Mouse (Mus musculus) right cerebral cortex, adult 18-20 months (tissue): ENCODE measurements around the gene Eif4e.

Source experiments
- DNase-seq: peaks from one replicate; pipeline ENCODE4 v3.0.0; 2022; ENCODE audit warnings: mixed read lengths

The Eif4e gene

DNA sequence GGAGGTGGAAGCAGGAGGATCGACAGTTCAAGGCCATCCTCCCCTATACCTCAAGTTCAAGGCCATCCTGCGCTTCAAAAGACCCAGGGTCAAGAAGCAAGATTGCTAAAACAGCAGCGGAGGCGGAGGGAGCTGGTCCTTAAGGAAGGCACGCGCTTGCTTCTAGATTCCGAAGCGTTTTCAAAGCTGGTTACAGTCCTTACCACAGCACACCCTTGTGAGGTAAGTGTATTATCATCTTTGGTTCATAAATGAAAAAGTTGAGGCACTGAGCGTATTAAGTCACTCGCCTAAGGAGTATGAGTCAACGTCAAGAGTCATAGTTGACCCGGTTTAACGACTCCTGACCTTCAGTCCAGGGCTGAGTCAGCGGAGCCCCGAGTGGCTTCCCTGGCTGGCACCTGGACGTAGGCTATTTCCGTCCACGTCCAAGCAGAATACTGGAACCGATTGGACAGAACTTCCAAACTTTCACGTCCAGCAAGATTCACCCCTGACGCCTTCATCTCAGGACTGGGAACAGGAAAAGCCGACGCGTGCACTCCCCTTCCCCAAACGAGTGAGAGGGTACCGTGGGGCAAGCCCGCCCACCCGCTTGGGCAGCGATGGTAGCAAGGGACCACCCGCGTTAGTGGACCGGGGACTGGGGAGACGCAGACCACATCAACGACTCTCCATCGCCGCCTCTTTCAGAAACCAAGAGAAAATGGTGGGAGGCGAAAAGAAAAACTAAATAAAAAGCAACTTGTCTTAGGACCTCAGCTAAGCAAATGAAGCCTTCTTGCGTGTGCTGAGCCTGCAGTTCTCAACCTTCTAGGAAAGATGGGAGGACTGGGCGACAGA, at the start of gene Eif4e:
Gene Eif4e, plus strand, starts transcription at position 107 of the 843 bp plus-strand sequence.
- DNase-seq: peak; percentile 8

DNA sequence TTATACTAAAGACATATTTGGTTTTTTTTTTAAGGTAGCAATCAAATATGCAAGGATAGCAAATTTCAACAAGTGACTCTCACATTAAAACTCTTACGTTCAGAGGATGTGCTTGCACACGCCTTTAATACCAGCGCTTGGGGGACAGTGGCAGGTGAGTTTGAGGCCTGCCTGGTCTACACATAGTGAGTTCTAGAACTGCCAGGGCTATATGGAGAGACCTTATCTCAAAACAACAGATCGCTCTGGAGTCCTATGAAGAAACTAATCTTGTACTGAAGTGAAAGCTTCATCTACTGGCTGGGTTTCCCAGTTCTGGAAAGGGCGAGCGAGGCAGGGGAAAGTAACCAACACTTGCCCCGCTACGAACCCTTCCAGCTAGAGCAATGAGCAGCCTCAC, 46.5 kb upstream of the Eif4e start:
- DNase-seq: no peak

DNA sequence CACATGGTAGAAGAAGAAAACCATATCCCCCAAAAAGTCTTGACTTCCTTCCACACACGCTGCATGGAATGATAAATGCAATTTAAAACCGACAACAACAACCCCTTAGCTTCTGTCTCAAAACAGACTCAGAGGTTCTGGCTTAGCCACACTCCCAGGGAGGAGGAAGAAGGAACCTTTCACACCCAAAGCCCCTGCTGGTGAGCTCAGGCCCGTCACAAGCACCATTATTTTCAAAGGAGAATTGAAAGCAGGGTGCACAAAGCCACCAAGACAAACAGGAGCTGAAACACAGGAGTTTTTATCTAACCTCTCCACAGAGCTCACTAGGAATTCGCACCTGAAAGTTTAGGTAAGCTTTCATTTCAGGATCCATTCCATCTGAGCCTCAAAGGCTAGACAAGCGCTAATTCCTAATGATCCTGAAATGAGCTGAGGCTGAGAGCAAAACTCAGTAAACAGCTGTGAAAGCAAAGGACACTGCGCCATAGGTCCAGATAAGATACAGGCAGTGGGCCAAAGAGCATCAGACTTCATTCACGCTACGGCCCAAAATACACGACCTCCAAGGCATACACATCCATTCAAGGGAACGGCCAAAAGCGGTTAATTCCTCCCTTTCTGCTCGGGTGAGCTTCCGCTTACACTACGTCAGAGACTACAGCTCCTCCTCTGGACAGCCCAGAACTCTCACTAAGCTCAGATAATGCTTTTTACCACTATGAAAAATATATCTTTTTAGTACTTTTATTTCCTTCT, 44.3 kb upstream of the Eif4e start:
- DNase-seq: no peak

DNA sequence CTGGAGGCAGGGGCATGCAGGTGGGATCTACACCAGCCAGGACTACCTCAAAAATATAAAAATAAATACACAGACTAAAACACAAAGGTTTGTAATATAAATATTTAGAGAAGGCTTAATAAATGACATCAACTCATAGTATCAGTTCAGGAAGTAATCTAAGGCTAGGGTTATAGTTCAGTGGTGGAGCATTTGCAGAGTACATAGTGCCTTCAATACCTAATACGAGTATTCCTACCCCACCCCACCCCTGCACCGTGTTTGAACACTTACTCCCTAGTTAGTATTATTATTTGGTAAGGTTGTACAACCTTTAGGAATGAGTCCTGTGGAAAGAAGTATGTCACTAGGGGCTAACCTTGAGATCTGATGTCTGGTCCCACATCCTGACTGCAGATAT, 42.7 kb upstream of the Eif4e start:
- DNase-seq: no peak

DNA sequence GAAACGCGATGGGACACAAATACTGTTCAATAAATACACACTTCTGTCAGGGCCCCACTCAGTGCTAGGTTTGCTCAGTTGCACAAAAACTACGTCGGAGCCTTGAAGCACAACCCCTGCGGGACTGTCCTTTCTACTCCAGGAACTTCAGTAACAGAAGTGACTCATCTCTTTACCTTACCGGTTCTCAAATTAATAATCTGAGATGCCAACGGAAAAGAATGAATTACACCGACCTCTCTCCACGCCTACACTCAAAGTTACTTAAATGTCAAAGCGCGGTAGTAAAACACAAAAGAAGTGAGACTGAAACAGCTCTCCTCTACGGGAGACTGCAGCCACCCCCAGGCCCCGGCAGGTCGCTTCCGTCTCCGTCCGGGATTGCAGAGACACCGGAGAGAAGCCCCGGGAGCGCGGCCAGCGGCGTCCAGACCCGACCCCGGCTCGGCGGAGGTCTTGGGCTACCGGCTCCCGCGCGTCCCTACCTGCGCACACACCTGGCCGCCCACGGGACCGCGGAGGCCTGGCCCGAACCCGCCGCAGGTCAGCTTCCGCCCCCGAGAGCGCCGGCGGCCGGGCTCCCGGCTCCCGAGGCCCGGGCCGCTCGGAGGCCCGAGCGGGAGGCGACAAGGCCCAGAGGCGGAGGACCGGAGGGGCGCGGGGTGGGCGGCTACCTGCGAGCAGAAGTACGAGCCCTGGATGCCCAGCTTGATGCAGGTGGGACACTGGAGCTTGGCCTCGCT, 37.2 kb upstream of the Eif4e start:
- no peak for DNase-seq

DNA sequence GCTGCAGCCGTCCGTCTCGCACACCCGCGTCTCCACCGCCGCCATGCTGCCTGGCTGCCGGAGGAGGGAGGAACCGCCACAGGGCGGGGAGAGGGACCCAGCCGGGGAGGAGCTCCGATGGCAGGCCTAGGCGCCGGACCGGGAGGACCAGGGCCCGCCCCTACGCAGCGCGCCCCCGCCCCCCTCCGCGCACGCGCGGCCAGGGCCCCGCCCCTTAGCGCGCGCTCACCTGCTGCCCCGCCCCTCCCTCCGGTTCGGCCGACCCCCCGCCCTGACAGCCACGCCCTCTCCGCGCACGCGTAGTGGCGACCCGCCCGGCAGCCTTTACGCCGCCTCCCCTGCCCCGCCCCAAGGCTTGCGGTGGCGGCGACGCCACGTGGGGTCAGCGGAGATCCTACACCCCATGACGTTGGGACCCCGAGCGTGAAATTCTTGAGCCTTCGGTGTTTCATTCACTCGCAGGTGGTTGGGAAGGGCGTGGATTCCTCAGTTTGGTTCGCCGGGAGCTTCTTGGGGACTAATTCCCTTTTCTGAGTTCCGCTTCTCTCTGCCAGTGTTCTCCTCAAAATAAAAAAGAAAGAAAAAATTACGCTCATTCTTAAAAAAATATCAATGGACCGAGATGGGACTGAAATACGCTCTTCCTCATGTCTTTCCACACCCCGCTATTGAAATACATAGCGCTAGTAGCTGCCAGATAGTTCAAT, 36.5 kb upstream of the Eif4e start, which contains the start of gene Metap1:
Gene Metap1, minus strand, starts transcription at position 189 of the 707 bp plus-strand sequence.
- DNase-seq: peak; percentile 95

DNA sequence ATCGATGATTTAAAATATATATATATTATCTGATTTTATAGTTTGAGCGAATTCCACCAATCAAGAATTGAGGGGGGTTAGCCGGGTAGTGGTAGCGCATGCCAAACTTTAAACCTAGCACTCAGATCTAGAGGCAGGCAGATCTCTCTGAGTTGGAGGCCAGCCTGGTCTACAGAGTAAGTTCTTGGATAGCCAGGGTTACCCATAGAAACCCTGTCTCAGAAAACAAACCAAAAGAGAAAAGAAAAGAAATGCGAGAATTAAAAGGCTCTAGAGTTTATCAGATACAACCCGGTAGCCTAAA, 36.0 kb upstream of the Eif4e start:
- DNase-seq: no peak

DNA sequence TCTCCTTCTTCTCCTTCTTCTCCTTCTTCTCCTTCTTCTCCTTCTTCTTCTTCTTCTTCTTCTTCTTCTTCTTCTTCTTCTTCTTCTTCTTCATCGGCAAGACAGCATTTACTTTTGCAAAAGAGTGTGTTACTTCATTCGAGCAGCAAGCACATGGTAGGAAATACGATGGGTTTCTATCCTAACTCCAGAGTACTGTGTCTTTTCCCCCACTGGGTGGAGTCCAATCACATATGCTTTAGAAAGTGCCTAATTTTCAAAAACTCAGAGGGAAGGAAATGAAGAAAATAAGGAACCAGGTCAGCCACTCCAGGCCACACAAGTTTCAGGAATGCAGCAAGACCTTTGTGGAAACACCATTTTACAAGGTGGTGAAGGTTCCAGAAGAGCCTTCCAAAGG, 32.3 kb upstream of the Eif4e start:
- DNase-seq: no peak

DNA sequence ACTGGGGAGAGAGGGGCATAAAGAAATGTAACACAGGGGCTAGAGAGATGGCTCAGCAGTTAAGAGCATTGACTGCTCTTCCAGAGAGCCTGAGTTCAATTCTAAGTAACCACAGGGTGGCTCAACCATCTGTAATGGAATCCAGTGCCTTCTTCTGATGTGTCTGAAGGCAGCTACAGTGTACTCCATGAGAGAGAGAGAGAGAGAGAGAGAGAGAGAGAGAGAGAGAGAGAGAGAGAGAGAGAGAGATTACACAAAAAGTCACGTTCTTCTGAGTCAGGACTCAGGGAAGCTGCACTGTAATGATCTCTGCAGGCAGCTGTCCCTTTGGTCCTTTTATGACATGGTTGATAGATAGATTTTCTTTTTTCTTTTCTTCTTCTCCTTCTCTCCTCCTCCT, 31.4 kb upstream of the Eif4e start:
- DNase-seq: no peak

DNA sequence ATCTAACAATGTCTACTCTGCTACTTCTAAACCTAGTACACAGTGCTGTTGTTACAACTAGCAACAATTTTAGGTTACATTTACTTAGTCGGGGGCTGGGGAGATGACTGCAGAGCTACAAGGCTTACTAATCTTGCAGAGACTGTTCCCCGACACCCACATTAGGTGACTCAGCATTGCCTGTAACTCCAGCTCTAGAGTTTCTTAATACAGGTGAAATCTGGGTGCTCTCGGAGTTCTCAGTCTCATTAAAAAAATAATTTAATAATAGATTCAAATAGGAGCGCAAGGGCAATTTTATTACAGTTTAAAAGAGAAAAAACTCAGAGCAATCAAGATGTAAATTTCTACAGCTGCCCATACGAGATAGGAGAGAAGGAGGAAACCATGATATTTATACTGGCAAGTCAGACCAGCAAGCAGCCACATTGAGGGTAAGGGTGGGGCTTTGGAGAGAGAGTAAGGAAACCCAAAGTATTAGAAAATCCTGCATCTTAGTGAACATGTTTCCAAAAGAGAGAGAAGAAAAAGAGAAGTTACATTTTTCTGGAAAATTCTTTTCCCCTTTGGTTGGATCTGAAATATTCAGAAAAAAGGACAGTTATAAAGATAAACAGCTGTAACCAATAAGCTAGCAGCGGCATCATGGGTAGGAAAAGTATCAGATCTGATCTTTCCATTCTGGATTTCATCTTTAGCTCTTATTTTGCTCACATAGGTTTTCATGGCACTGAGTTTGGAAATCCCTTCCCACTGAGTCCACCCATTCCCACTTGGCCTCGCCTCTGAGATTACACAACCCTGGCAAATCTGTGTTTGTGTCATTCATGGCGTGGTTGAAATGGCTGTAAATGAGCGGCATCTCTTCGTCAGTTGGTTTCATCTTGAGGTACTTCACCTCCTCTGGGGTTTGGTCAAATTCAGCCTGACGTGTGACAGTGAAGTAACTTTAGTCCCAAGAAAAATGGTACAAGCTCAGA, 30.5 kb upstream of the Eif4e start:
- DNase-seq: peak; percentile 66

DNA sequence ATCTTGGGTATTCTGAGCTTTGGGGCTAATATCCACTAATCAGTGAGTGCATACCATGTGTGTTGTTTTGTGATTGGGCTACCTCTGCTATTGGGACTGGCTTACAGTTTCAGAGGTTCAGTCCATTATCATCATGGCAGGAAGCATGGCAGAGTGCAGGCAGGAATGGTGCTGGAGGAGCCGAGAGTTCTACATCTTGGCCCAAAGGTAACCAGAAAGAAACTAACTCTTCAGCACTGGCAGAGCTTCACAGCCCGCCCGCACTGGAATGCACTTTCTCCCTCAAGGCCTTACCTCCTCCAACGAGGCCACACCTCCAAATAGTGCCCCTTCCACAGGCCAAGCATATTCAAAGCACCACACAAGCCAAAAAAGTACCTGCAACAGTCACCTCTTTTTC, 27.2 kb upstream of the Eif4e start:
- DNase-seq: no peak

DNA sequence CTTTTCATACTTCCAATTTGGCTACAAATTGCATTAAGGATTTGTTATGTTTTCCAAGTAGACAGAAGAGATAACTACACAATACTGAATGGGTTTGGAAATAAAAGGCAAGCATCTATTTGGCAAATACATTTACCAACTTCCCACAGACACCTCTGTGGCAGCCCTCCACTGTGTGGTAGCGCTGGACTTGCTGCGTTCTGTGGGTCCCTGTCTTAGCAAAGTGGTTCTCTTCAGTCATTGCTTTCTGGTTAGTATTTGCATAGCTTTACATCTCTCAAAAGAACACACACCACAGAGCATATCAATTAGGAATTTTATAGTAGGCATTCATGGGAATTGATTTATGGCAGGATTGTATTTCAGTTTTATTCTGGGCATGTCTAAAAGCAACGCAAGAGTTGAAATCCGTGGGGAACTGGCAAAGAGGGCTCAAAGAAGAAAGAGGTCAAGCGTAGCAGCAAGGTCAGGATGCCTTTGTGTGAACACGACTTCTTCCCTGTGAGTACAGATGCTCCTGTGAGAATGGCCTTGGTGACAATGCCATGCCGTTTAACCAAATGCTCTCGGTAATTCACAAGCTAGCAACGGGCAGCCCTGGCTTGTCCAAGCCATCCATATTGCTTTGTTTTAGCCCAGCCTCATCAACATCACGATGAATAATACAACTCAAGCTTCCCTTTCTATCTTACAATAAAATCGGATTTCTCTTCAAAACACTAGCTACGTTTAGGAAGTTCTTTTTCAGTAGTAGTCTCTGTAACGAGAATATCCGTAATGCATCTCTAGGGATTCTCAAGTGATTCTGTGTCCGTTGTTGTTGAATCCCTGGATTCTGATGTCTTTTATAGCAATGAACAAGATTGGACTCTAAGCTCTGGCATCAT, 25.9 kb upstream of the Eif4e start:
- no peak for DNase-seq

DNA sequence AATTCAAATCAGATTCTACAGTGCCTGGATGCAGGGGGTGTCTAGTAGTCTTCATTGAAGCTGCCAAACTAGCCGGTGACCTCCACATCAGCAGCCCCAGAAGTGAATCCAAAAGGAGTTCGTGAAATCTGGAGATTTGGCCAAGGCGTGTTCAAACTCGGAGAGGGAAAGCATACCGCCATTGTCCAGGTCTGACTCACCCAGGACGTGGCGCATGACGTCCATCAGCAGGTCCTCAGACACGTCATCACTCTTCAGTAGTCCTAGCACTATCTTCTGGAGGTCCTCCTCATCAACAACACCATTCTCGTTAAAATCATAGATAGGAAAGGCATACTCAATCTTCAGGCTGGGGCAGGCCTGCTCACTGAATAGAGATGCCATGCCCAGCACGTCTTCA, 22.2 kb upstream of the Eif4e start:
- no peak for DNase-seq

DNA sequence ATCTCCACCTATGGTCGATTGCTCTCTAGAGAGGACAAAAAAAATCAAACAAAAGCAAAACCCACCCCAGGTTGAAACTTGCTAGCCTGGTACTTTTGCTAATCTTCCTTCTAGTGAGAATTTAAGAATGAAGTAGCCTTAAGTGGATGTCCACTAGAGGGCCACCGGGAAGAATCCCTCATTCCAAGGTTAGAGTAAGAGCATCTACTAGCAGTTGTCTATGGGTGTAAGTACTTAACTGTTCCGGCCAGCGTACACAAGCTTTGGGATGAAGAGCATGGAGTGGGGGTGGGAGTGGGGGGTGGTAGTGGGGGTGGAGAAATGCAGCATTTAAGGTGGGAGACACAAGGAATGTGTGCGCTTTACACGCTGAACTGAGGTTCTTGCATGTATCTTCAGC, 19.2 kb upstream of the Eif4e start:
- peak; percentile 35 for DNase-seq

DNA sequence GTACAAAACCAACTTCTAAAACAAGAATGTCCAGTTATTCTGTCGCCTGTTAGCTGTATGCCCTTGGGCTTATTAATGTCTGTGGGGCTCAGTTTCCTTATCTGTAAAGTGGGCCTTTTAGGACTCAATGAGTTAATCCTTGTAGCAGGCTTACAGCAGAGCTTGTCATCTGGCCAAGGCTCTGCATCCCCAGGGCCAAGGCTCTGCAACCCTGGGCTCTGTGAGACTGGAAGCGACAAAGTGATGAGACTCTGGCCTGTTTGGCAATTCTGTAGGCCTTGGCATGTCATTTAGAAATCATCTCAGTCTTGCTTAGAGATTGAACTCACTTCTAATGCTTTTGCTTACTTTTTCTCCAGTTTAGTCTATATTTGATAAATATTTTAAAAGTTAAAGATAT, 16.4 kb upstream of the Eif4e start:
- no peak for DNase-seq

DNA sequence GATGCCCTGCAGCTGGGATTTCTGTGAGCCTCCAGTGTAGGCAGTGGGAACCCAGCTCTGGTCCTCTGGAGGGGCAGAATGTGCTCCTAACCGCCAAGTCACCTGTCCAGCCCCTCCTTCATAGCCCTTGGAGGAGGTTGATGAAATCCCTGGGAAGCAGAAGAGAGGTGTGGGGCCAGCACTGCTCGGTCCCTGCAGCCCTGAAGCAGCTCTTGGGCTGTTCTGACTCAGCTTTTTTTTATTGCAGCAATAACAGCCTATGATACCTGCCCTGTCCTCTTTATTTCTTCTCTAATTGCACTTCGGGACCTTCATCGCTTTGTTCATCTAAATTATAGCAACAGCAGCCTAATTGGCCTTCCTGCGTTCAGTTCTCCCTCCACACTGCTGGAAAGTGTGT, 15.5 kb upstream of the Eif4e start:
- DNase-seq: no peak

DNA sequence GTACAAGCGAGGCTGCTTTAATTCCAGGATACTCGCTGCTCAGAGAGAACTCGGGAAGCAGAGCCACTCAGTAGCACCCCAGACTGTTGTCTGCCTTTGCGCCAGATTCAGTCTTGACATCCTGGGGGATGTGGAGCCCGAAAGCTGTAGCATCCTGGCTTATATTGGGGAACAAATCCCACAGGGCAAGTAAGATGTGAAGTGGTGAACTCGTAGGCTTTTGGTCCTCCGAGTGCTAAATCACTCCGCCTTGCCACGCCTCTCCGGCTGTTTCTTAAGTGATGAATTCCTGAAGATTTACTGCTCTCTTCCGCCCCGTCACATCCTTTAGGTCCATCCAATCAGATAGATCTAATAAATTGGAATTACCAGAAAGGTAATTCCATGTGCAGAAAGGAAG, 12.7 kb upstream of the Eif4e start:
- DNase-seq: no peak

DNA sequence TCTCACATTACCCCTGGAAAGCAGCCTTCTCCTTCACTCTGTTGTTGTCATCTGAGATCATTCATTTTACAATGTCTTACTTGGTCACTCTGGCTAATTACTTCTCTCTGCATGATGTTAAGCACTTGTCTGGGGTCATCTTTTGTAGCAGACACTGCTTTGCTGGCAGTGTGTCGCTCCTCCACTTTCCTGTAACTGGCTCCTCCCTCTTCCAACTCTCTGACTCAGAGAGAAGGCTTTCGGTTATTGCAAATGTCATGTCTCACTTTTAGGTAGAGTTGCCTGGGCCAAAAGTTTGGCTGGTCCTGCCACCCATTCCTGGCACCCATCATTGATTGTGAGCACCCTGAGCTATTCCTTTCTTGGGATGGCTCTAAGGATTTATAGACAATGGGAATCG, 11.2 kb upstream of the Eif4e start:
- DNase-seq: no peak

DNA sequence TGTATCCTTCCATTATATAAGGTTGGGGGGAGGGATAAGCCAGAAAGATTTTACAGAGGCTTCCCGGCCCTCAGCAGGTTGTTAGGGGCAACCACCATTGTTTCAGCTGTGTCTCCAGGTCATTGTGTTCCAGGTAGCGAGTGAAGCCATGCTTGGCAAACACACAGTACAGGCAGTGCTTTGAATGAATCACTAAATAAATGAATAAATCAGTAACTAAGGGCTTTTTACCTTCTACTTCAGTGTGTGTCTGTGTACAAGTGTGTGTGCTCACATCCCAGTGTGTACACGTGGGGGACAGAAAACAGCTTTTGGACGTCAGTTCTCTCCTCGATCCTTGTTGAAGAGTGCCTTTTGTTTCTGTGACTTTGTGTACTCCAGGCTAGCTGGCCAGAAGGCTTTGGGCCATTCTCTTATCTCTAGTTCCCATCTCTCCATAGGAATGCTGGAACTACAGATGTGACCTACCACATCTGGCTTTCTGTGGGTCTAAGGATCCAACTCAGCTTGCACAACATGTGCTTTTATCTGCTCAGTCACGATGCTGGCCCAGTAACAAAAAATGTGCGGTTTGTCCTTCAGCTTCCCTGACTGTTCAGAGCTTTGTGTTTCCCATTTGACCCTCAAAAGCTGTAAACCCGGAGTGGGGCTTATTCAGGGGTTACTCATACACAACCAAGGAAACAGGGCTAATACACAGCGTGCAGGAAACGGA, 10.2 kb upstream of the Eif4e start:
- no peak for DNase-seq

DNA sequence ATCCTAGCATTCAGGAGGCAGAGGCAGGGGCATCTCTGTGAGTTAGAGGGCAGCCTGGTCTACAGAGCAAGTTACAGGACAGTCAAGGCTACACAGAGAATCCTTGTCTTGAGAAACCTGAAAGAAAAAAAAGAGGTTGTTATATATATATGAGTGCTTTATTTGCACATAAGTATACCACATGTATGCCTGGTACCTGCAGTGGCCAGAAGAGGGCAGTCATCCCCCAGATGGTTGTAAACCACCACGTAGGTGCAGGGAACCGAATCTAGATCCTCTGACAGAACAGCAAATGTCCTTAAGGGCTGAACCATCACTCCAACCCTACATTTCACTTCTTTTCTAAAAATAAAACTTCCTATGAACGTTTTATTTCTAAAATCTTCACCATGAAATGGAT, 8.1 kb upstream of the Eif4e start:
- DNase-seq: no peak
